Mouse (Mus musculus) lung, embryonic 14.5 days (tissue): ENCODE measurements around the gene Fam53b. TPM values are rescaled to one million over a fixed set of nuclear protein-coding genes. Genes with fewer than 3 reads are reported as not detected.
A peak's percentile ranks its signal among the peaks of the same experiment; 100 is the strongest.

Experiments used
- ATAC-seq: fragments of 200-750 bp; cut with Nextera tagmentation; 2 replicates; pipeline ENCODE4 v1.8.0; 2017; ENCODE audit warnings: mild to moderate bottlenecking, moderate TSS enrichment, moderate library complexity; ENCODE audit not compliant: insufficient read depth
- DNase-seq: peaks from one replicate; pipeline ENCODE4 v3.0.0-alpha.2; 2015
- H3K27ac ChIP-seq: fragments of 300-500 bp; sonication (generic); 2 replicates; pipeline ENCODE4 v1.5.1; 2014; ENCODE audit warnings: low read depth, mild to moderate bottlenecking, moderate library complexity
- H3K27me3 ChIP-seq: fragments of 300-500 bp; sonication (generic); 2 replicates; pipeline ENCODE4 v1.6.1; 2014; ENCODE audit warnings: low read length, control low read depth; ENCODE audit not compliant: insufficient read depth
- H3K36me3 ChIP-seq: fragments of 300-500 bp; sonication (generic); 2 replicates; pipeline ENCODE4 v1.6.1; 2014; ENCODE audit warnings: control low read depth; ENCODE audit not compliant: insufficient read depth
- H3K4me1 ChIP-seq: fragments of 300-500 bp; sonication (generic); 2 replicates; pipeline ENCODE4 v1.6.1; 2014; ENCODE audit warnings: antibody characterized with exemption, control low read depth; ENCODE audit not compliant: insufficient read depth
- H3K4me2 ChIP-seq: fragments of 300-500 bp; sonication (generic); 2 replicates; pipeline ENCODE4 v1.6.1; 2014; ENCODE audit warnings: mild to moderate bottlenecking
- H3K4me3 ChIP-seq: fragments of 300-500 bp; sonication (generic); 2 replicates; pipeline ENCODE4 v1.5.1; 2014; ENCODE audit warnings: low read depth, low read length
- H3K9ac ChIP-seq: fragments of 300-500 bp; sonication (generic); 2 replicates; pipeline ENCODE4 v1.6.1; 2014
- H3K9me3 ChIP-seq: fragments of 300-500 bp; sonication (generic); 2 replicates; pipeline ENCODE4 v1.6.1; 2016; ENCODE audit warnings: low read depth, low read length, control low read depth
- CTCF ChIP-seq: IDR thresholded peaks from 2 replicates; pipeline ENCODE4 v1.5.1; 2016; ENCODE audit warnings: antibody characterized with exemption, low read depth
- whole genome bisulfite sequencing: fragments of 180-500 bp; shearing (Covaris S2); extraction: QIAGEN DNeasy Blood & Tissue Kit; methylation state at CpG from one replicate; pipeline ENCODE4 v1.1.7; 2014; 5-methylcytosine and 5-hydroxymethylcytosine counted together
- polyA plus RNA-seq: library from polyadenylated mRNA; unstranded; fragments of >200 nt; fragmentation: Nextera tagmentation; extraction: Ambion mirVana; gene quantifications from 2 replicates; pipeline ENCODE4 v1.2.1, GENCODE M21; 2014

Gene Fam53b
- polyA plus RNA-seq, 1 experiment from 2014 or later: 32.4 TPM

GRCm38 (mm10) chr7:132735145-132735544 lies 78.5 kb downstream of the Fam53b start:
- ATAC-seq (peak; percentile 48), DNase-seq (peak; percentile 71)
- no peak overlapping the region for H3K9ac ChIP-seq
- TF ChIP-seq CTCF: peak; percentile 69
- peaks cover 9% of the 10 kb centered on the region for H3K4me1 ChIP-seq
- H3K36me3 ChIP-seq: no peaks in the 10 kb centered on the region
- H3K27ac ChIP-seq: peak overlapping the region; percentile 83; the same call in 1 of the 2 replicates
- H3K9me3 ChIP-seq: no peaks in the 10 kb centered on the region
- H3K4me2 ChIP-seq: no peak overlapping the region
- 29% methylated on average over 5 of the region's 5 CpGs for WGBS
- no peak overlapping the region for H3K4me3 ChIP-seq
- H3K27me3 ChIP-seq: no peaks in the 10 kb centered on the region

DNA sequence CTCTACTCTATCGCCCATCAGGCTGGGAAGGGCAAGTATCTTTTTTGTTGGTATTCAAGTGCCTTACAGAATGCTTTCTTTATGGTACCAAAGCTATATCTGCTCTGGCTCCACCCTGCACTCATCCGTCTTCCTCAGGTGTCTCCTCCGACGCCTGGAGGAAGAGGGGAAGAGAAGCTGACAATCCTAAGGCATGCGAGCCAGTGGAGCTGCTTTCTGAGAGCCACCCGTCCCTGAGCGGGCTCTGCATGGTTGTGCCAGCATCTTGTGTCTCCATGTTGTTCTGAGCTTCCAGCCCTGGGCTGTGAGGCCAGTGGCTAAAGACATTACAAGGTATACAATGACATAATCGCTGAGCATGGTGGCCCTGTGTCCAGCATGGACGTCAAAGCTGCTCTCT lies 79.5 kb downstream of the Fam53b start:
- Histone ChIP-seq H3K9ac (no peak overlapping the region), H3K27me3 (no peaks in the 10 kb centered on the region), H3K9me3 (no peaks in the 10 kb centered on the region), H3K4me2 (no peak overlapping the region), H3K4me3 (no peak overlapping the region), H3K36me3 (no peaks in the 10 kb centered on the region), H3K4me1 (peaks cover 9% of the 10 kb centered on the region), H3K27ac (no peak overlapping the region)
- WGBS: 71% methylated on average over 9 of the region's 9 CpGs
- DNase-seq (no peak), ATAC-seq (no peak)
- TF ChIP-seq CTCF: no peak

DNA sequence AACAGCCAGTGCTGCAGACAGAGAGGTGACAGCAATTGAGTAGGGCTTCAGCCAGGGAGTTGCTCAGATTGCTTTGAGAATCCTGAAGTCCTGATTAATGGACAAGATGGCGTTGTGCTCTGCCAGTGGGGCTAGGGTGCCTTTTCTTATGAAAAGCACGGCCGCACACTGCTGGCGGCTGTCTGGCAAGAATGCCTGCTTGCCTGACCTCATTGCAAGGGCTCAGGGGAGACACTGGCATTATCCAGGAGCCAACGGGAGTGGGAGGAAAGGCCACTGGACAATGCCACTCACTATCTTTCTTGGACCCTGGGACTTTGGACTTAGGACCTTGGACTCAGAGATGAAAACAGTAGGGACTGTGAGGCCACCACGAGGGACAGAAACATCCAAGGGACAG lies 80.2 kb downstream of the Fam53b start:
- no peak for ATAC-seq
- H3K36me3 ChIP-seq: no peaks in the 10 kb centered on the region
- no peaks in the 10 kb centered on the region for H3K27me3 ChIP-seq
- no peak overlapping the region for H3K4me2 ChIP-seq
- H3K4me1 ChIP-seq: peaks cover 9% of the 10 kb centered on the region
- TF ChIP-seq CTCF: no peak
- DNase-seq: no peak
- WGBS: 82% methylated on average over 6 of the region's 6 CpGs
- no peak overlapping the region for H3K9ac ChIP-seq
- no peaks in the 10 kb centered on the region for H3K9me3 ChIP-seq
- H3K4me3 ChIP-seq: no peak overlapping the region
- no peak overlapping the region for H3K27ac ChIP-seq

GRCm38 (mm10) chr7:132732136-132732789 lies 81.4 kb downstream of the Fam53b start:
- Histone ChIP-seq H3K4me3 (no peak overlapping the region), H3K9me3 (no peaks in the 10 kb centered on the region), H3K9ac (no peak overlapping the region), H3K36me3 (0 out of 2 replicates have a peak, but pooled peaks cover 3% of the 10 kb centered on the region), H3K4me2 (no peak overlapping the region), H3K4me1 (peaks cover 9% of the 10 kb centered on the region), H3K27ac (no peak overlapping the region), H3K27me3 (no peaks in the 10 kb centered on the region)
- ATAC-seq: no peak
- WGBS: 82% methylated on average over 6 of the region's 6 CpGs
- no peak for DNase-seq
- TF ChIP-seq CTCF: no peak

DNA sequence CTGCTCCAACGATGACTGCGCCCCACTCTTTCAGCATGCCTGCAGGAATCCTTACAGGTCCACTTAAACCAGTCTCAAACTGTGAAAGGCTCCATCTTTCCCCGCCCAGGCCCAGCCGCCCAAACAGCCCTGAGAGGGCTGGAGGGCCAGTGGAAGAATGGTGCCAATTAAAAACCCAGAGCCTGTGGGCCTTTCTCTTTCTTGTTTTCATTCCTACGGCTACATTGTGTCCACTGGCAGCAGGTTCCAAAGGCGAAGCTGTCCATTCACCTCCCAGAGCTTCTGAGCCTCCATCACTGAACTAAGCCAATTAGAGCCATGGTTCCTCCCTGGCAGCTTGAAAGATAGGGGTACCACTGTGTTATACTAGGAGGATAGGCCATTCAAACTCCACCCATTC lies 82.1 kb downstream of the Fam53b start:
- DNase-seq: no peak
- WGBS: 72% methylated on average over 6 of the region's 6 CpGs
- no peak for TF ChIP-seq CTCF
- Histone ChIP-seq H3K9me3 (no peaks in the 10 kb centered on the region), H3K4me2 (no peak overlapping the region), H3K4me3 (no peak overlapping the region), H3K27me3 (no peaks in the 10 kb centered on the region), H3K36me3 (0 out of 2 replicates have a peak, but pooled peaks cover 3% of the 10 kb centered on the region), H3K27ac (peak overlapping the region; percentile 58; the same call in 1 of the 2 replicates), H3K4me1 (peaks cover 9% of the 10 kb centered on the region), H3K9ac (no peak overlapping the region; the same call in 1 of the 2 replicates)
- ATAC-seq: no peak

DNA sequence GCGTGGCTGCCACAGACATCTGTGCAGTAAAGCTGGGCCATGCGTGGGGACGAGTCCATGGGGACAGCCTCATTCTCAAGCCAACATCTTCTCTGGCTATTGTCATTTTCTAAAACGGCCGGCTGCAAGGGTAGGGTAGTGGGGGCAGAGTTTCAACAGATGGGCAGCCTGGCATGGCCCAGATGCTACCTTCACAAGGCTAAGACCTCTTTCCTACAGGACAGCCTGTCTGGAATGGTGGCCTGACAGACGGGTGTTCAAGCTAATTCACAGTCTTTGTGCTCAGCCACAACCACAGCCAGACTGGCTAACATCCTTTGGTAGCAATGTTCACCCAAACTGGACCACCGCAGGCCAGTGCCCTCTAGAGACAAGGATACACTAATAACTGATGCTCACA lies 83.2 kb downstream of the Fam53b start:
- TF ChIP-seq CTCF: no peak
- H3K4me1 ChIP-seq: peaks cover 3% of the 10 kb centered on the region; the same call in 1 of the 2 replicates
- 79% methylated on average over 7 of the region's 7 CpGs for WGBS
- ATAC-seq: no peak
- H3K4me3 ChIP-seq: no peak overlapping the region
- H3K4me2 ChIP-seq: no peak overlapping the region
- H3K9me3 ChIP-seq: no peaks in the 10 kb centered on the region
- no peak overlapping the region for H3K27ac ChIP-seq
- no peak for DNase-seq
- H3K9ac ChIP-seq: no peak overlapping the region
- 0 out of 2 replicates have a peak, but pooled peaks cover 3% of the 10 kb centered on the region for H3K36me3 ChIP-seq
- no peaks in the 10 kb centered on the region for H3K27me3 ChIP-seq

DNA sequence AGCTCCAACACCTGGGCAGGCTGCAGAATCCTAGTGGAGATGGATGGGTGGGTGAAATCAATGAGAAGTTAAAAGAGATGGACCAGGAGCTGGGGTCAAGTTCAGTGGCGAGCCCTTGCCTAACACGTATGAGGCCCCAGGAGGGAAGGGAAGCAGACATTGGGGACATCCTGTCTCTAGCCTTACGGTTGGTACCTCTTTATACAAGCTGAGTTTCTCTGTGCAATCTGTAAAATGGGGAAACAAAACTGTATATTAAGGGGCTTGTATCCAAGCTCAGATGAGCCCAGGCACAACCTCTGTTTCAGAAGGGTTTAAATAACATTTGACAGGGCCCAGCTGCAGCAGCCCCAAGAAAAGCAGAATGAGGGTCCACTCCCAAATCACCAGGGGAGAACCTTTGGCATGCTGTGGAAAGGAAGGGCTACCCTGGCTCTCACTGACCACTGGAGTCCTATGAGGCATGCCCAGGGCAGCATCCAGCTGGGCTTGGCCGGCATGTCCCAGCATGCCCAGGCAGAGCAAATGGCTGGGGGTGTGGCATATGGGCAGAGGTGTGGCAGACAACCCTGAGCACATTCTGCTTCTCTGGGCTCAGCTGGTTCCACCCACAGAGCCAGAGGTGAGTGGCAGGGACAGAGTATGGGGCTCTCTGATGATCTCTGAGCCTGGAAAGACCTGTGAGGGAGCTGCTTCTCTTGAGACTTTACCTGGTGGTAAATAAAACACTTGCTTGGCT lies 84.4 kb downstream of the Fam53b start:
- no peak for TF ChIP-seq CTCF
- Histone ChIP-seq H3K36me3 (0 out of 2 replicates have a peak, but pooled peaks cover 3% of the 10 kb centered on the region), H3K4me3 (no peak overlapping the region), H3K9ac (no peak overlapping the region), H3K4me2 (no peak overlapping the region), H3K27ac (no peak overlapping the region), H3K27me3 (no peaks in the 10 kb centered on the region), H3K9me3 (no peaks in the 10 kb centered on the region), H3K4me1 (peaks cover 3% of the 10 kb centered on the region; the same call in 1 of the 2 replicates)
- no peak for ATAC-seq
- no peak for DNase-seq
- 64% methylated on average over 4 of the region's 4 CpGs for WGBS
